ENCODE assay signal across 8 mouse cellular contexts in the genomic region with DNA sequence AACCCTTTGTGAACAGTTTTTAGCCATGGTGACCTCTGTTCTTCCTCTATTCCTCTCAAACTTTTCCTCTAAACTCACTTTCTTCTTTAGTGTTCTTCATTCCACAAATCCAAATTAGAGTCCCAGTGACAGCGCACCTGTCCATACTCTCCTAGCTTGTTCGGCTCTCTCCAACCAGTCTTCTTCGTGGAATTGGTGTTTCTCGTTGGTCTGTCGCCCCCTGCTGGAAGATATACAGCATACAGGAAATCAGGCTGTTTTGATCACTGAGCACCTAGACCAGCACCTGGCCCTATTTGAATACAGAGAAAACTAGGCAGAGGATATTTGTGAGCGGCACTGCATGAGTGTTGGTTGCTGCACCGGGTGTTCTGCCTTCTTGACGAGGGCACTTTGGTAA. TPM values are rescaled to one million over a fixed set of nuclear protein-coding genes. Genes with fewer than 3 reads are reported as not detected.
DNase-seq lines count a peak whose midpoint lies in the region; ATAC-seq and TF ChIP-seq lines count a peak whose summit lies in the region.

No protein-coding gene starts in this region.

- H3K36me3 ChIP-seq in forebrain, embryonic 11.5 days (ENCODE audit: control insufficient read depth, insufficient read depth, low read length): no peaks in the 10 kb centered on the region
- H3K36me3 ChIP-seq in limb, embryonic 10.5 days: no peaks in the 10 kb centered on the region
- no peaks in the 10 kb centered on the region for H3K36me3 ChIP-seq in neural tube, embryonic 13.5 days

- no peaks in the 10 kb centered on the region for H3K4me1 ChIP-seq in forebrain, embryonic 11.5 days (replicated peaks; ENCODE audit: control insufficient read depth, insufficient read depth, low read length)
- no peaks in the 10 kb centered on the region for H3K4me1 ChIP-seq in limb, embryonic 10.5 days
- H3K4me1 ChIP-seq in neural tube, embryonic 13.5 days (replicated peaks): no peaks in the 10 kb centered on the region

- peak; percentile 72; the same call in 1 of the 2 replicates for TF ChIP-seq CTCF in brain, embryonic 14.5 days (IDR thresholded peaks at IDR 0.05; ENCODE audit: borderline replicate concordance, extremely low read depth, insufficient read depth, insufficient read length)

- 31% methylated on average over 8 of the region's 8 CpGs for WGBS in forebrain, embryonic 11.5 days
- 29% methylated on average over 8 of the region's 8 CpGs for WGBS in limb, embryonic 10.5 days
- WGBS in neural tube, embryonic 13.5 days: 40% methylated on average over 8 of the region's 8 CpGs

- no peak overlapping the region for H3K4me2 ChIP-seq in forebrain, embryonic 11.5 days (ENCODE audit: low read depth, low read length, severe bottlenecking)
- no peak overlapping the region for H3K4me2 ChIP-seq in neural tube, embryonic 13.5 days

- H3K4me3 ChIP-seq in forebrain, embryonic 11.5 days (ENCODE audit: low read depth, low read length): no peak overlapping the region
- H3K4me3 ChIP-seq in limb, embryonic 10.5 days: no peak overlapping the region
- H3K4me3 ChIP-seq in neural tube, embryonic 13.5 days: no peak overlapping the region

- DNase-seq in 3T3-L1 (ENCODE audit: low read depth, low spot score): peak; percentile 64
- peak; percentile 4 to 25 for DNase-seq in CD8-positive naive resting alpha-beta T cell, adult 2 months (ENCODE audit: low read depth in 2 of 2, low spot score in 2 of 2)
- peak; percentile 77 for DNase-seq in brain, embryonic 14.5 days (ENCODE audit: low read depth)
- DNase-seq in forebrain, embryonic 11.5 days (ENCODE audit: low spot score): peak; percentile 47
- peak; percentile 36 for DNase-seq in limb, embryonic 10.5 days (ENCODE audit: low spot score)

- no peak overlapping the region for H3K9ac ChIP-seq in forebrain, embryonic 11.5 days (ENCODE audit: low read length)
- no peak overlapping the region for H3K9ac ChIP-seq in neural tube, embryonic 13.5 days

- no peak for ATAC-seq in forebrain, embryonic 11.5 days (replicated peaks; ENCODE audit: low FRiP score)
- peak; percentile 50 for ATAC-seq in inflammation-experienced regulatory T-cells, adult 6 months
- ATAC-seq in neural tube, embryonic 13.5 days (ENCODE audit: low read depth): peak; percentile 72
- ATAC-seq in megakaryocyte, adult 5-6 weeks (ENCODE audit: poor library complexity, severe bottlenecking): no peak

- H3K27ac ChIP-seq in forebrain, embryonic 11.5 days (ENCODE audit: low read depth, low read length): no peak overlapping the region
- no peak overlapping the region for H3K27ac ChIP-seq in limb, embryonic 10.5 days
- H3K27ac ChIP-seq in neural tube, embryonic 13.5 days (replicated peaks): no peak overlapping the region

- H3K9me3 ChIP-seq in forebrain, embryonic 11.5 days (ENCODE audit: control insufficient read depth, low read length): no peaks in the 10 kb centered on the region
- H3K9me3 ChIP-seq in limb, embryonic 10.5 days (replicated peaks): no peaks in the 10 kb centered on the region
- no peaks in the 10 kb centered on the region for H3K9me3 ChIP-seq in neural tube, embryonic 13.5 days

- H3K27me3 ChIP-seq in forebrain, embryonic 11.5 days (ENCODE audit: control insufficient read depth, insufficient read depth, low read length): no peaks in the 10 kb centered on the region
- peaks cover 22% of the 10 kb centered on the region; the same call in 1 of the 2 replicates for H3K27me3 ChIP-seq in limb, embryonic 10.5 days (ENCODE audit: low read depth, poor library complexity, severe bottlenecking)
- H3K27me3 ChIP-seq in neural tube, embryonic 13.5 days: no peaks in the 10 kb centered on the region

- no peak for TF ChIP-seq POLR2A in brain, embryonic 14.5 days (IDR thresholded peaks at IDR 0.05; ENCODE audit: borderline replicate concordance, extremely low read depth, insufficient read depth, insufficient read length, poor library complexity, severe bottlenecking)

RNA-seq across cellular contexts. Expression of a gene that starts 53.3 kb away (rescaled TPM):
- polyA plus RNA-seq in brain, embryonic 14.5 days (2012; rRNA removed): 19.3 and 22.5 TPM in 2 replicates
- 14.3 and 14.8 TPM in 2 replicates for polyA plus RNA-seq in forebrain, embryonic 11.5 days (2014; fragmentation: Nextera tagmentation; extraction: Ambion mirVana)
- 10 to 100 TPM in 1 of 3 experiments, 1 to 10 TPM in 2; 5.6 to 10.3 (median 8.9) TPM for polyA plus RNA-seq in inflammation-experienced regulatory T-cells, adult 6 months (2017; shearing (Covaris generic))
- polyA plus RNA-seq in limb, embryonic 10.5 days (2016; fragmentation: Nextera tagmentation; extraction: Ambion mirVana): 4.5 and 6.0 TPM in 2 replicates
- polyA plus RNA-seq in neural tube, embryonic 13.5 days (2015; fragmentation: Nextera tagmentation; extraction: Ambion mirVana): 16.3 and 17.2 TPM in 2 replicates
- total RNA-seq in megakaryocyte, adult 5-6 weeks (2015): 24.5 and 25.8 TPM in 2 replicates
- total RNA-seq in megakaryocyte, adult 5-6 weeks (2017): 28.9 and 36.1 TPM in 2 replicates

Comparison
In these comparisons a context has a peak if more than half of its experiments do, and no peak if none do; other contexts are left out.
1. DNase-seq: peak in every context shown above with its lines; median percentile 77 in brain, embryonic 14.5 days; 64 in 3T3-L1; 47 in forebrain, embryonic 11.5 days; 36 in limb, embryonic 10.5 days; 14 in CD8-positive naive resting alpha-beta T cell, adult 2 months.
2. ATAC-seq: peak in inflammation-experienced regulatory T-cells, adult 6 months (single experiment) and neural tube, embryonic 13.5 days (single experiment); none in forebrain, embryonic 11.5 days (single experiment) and megakaryocyte, adult 5-6 weeks (single experiment).